Mouse (Mus musculus): ENCODE measurements around the gene Slc19a3. TPM values are rescaled to one million over a fixed set of nuclear protein-coding genes. Genes with fewer than 3 reads are reported as not detected.

Gene Slc19a3
- total and polyA plus RNA-seq, 3 experiments, result 0.46 to 3.1 (median 1.3) TPM

DNA sequence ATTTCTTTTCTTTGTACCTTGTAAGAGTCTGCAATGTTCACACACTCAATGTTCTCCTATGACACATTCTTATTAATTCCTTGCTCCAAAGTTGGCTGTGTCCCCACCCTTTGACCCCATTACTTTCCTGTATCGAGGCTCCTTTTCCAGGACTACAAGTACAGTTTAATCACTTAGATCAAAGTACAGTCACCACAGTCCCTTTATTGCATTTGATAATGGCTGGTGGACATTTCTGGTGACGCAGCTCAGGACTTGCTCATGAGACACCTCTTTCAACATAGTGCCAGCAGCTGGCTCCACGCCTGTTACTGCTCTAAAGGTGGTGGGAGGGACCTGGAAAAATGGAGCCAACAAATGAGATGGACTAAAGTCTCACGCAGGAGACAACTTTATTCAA lies 47.2 kb downstream of the Slc19a3 start:
- in situ Hi-C loops (cut with MboI; ENCODE audit: low pct_ligation_motif_present, low pct_unique_long_range_greater_than_20kb, low sequenced_read_pairs), result no loop called here
- Histone ChIP-seq H3K9ac (ENCODE audit: insufficient read depth, low read depth) (no peak overlapping the region), H3K27ac (ENCODE audit: insufficient read depth, low read depth) (no peak overlapping the region), H3K4me2 (ENCODE audit: insufficient read depth, low read depth, poor library complexity, severe bottlenecking) (no peak overlapping the region), H3K36me3 (replicated peaks in 1 of 2; ENCODE audit: control insufficient read depth in 1 of 2, insufficient read depth in 1 of 2, low read length in 1 of 2) (no peaks in the 10 kb centered on the region), H3K4me1 (ENCODE audit: control insufficient read depth in 1 of 2, insufficient read depth in 2 of 2) (peaks cover 0 to 8% of the 10 kb centered on the region in 2 experiments; a peak in 1 of 4 replicates), H3K4me3 (replicated peaks in 1 of 3; ENCODE audit: low read depth in 2 of 3, low read length in 2 of 3, poor library complexity in 1 of 3) (no peak overlapping the region), H3K79me2 (replicated peaks; ENCODE audit: control insufficient read depth, extremely low read depth, insufficient read depth, poor library complexity, severe bottlenecking) (no peaks in the 10 kb centered on the region), H3K27me3 (replicated peaks) (no peaks in the 10 kb centered on the region), H3K9me3 (replicated peaks; ENCODE audit: low read length) (no peaks in the 10 kb centered on the region)
- dilution Hi-C loops (cut with MboI; ENCODE audit: extremely low pct_ligation_motif_present, extremely low pct_unique_long_range_greater_than_20kb, low sequenced_read_pairs), result no loop called here
- TF ChIP-seq MAX (IDR thresholded peaks at IDR 0.05; ENCODE audit: low read length), result no peak
- TF ChIP-seq TCF12 (IDR thresholded peaks at IDR 0.05; ENCODE audit: low read depth, low read length), result no peak
- TF ChIP-seq EP300 (IDR thresholded peaks at IDR 0.05; ENCODE audit: low read length), result no peak
- no peak for TF ChIP-seq UBTF (IDR thresholded peaks at IDR 0.05; ENCODE audit: low read depth, low read length)
- no peak for TF ChIP-seq TBP (conservative IDR thresholded peaks at IDR 0.05; ENCODE audit: low read depth, low read length)
- TF ChIP-seq USF2 (conservative IDR thresholded peaks at IDR 0.05; ENCODE audit: low read depth, low read length), result no peak
- TF ChIP-seq MAFK (IDR thresholded peaks at IDR 0.05; ENCODE audit: insufficient replicate concordance, low read length), result no peak
- TF ChIP-seq GABPA (IDR thresholded peaks at IDR 0.05; ENCODE audit: insufficient replicate concordance, low read depth, low read length), result no peak
- TF ChIP-seq JUN (IDR thresholded peaks at IDR 0.05; ENCODE audit: insufficient read depth, low read depth, low read length), result no peak
- no peak for DNase-seq (ENCODE audit: extremely low read depth)

DNA sequence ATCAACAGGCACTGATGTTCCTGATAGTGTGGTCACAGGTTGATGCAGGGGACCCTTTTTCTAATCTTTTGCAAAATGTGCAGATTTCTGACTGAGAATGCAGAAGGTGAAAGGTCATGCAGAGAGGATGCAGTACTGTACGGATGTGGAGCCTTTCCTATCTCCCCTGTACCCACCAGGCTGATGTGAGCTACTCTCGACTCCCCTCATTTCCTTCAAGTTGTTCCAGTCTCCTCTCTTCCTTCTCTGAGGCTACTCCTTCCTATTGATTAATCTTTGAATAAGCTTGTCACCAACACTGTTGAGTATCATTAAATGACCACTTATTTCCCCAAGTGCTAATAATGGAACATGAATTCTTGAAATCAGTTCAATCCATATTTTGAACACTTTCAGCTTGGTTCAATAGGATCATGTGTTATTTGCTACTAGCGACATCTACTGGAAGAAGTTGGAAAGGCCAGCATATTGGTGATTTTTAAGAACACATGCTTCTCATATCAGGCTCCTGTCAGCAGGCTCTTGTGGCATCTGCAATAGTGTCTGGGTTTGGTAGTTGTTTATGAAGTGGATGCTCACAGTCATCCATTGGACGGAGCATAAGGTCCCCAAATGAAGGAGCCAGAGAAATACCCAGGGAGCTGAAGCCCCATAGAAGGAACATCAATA lies 50.6 kb downstream of the Slc19a3 start:
- Histone ChIP-seq H3K36me3 (replicated peaks in 1 of 2; ENCODE audit: control insufficient read depth in 1 of 2, insufficient read depth in 1 of 2, low read length in 1 of 2) (no peaks in the 10 kb centered on the region), H3K4me1 (ENCODE audit: control insufficient read depth in 1 of 2, insufficient read depth in 2 of 2) (peaks cover 0 to 11% of the 10 kb centered on the region in 2 experiments; a peak in 1 of 4 replicates), H3K9me3 (replicated peaks; ENCODE audit: low read length) (peaks cover 7% of the 10 kb centered on the region), H3K27me3 (replicated peaks) (no peaks in the 10 kb centered on the region), H3K27ac (ENCODE audit: insufficient read depth, low read depth) (no peak overlapping the region), H3K4me2 (ENCODE audit: insufficient read depth, low read depth, poor library complexity, severe bottlenecking) (no peak overlapping the region), H3K9ac (ENCODE audit: insufficient read depth, low read depth) (no peak overlapping the region), H3K4me3 (replicated peaks in 1 of 3; ENCODE audit: low read depth in 2 of 3, low read length in 2 of 3, poor library complexity in 1 of 3) (no peak overlapping the region), H3K79me2 (replicated peaks; ENCODE audit: control insufficient read depth, extremely low read depth, insufficient read depth, poor library complexity, severe bottlenecking) (no peaks in the 10 kb centered on the region)
- dilution Hi-C loops (cut with MboI; ENCODE audit: extremely low pct_ligation_motif_present, extremely low pct_unique_long_range_greater_than_20kb, low sequenced_read_pairs), result no loop called here
- DNase-seq (ENCODE audit: extremely low read depth), result peak; percentile 80
- in situ Hi-C loops (cut with MboI; ENCODE audit: low pct_ligation_motif_present, low pct_unique_long_range_greater_than_20kb, low sequenced_read_pairs), result loop anchor here (5.0 kb wide), 1 partner anchor 185 kb away; no protein-coding TSS in a partner anchor
- no peak; the same call in 1 of the 2 replicates for TF ChIP-seq JUND (conservative IDR thresholded peaks at IDR 0.05; ENCODE audit: low read depth, low read length)
- no peak for TF ChIP-seq TBP (conservative IDR thresholded peaks at IDR 0.05; ENCODE audit: low read depth, low read length)
- TF ChIP-seq POLR2A (IDR thresholded peaks at IDR 0.05; ENCODE audit: low read depth, low read length), result no peak
- TF ChIP-seq JUN (IDR thresholded peaks at IDR 0.05; ENCODE audit: insufficient read depth, low read depth, low read length), result no peak
- TF ChIP-seq USF1 (IDR thresholded peaks at IDR 0.05; ENCODE audit: low read depth, low read length), result no peak
- peak; percentile 79 for TF ChIP-seq ZC3H11A (IDR thresholded peaks at IDR 0.05; ENCODE audit: low read depth, low read length)
- no peak for TF ChIP-seq NRF1 (IDR thresholded peaks at IDR 0.05; ENCODE audit: low read depth, low read length)
- TF ChIP-seq RAD21 (IDR thresholded peaks at IDR 0.05; ENCODE audit: low read depth, low read length), result peak; percentile 92
- TF ChIP-seq POLR2AphosphoS2 (IDR thresholded peaks at IDR 0.05; ENCODE audit: low read depth, low read length), result no peak
- no peak for TF ChIP-seq ZKSCAN1 (IDR thresholded peaks at IDR 0.05; ENCODE audit: borderline replicate concordance, low read depth, low read length)
- TF ChIP-seq CHD2 (IDR thresholded peaks at IDR 0.05; ENCODE audit: low read length), result no peak
- no peak for TF ChIP-seq PAX5 (IDR thresholded peaks at IDR 0.05; ENCODE audit: low read length)
- TF ChIP-seq RCOR1 (conservative IDR thresholded peaks at IDR 0.05; ENCODE audit: low read depth, low read length), result no peak
- TF ChIP-seq ETS1 (conservative IDR thresholded peaks at IDR 0.05; ENCODE audit: low read depth, low read length), result no peak
- no peak for TF ChIP-seq GABPA (IDR thresholded peaks at IDR 0.05; ENCODE audit: insufficient replicate concordance, low read depth, low read length)
- TF ChIP-seq MAZ (IDR thresholded peaks at IDR 0.05; ENCODE audit: low read depth, low read length), result no peak
- no peak for TF ChIP-seq BHLHE40 (IDR thresholded peaks at IDR 0.05; ENCODE audit: low read depth, low read length)
- TF ChIP-seq KAT2A (IDR thresholded peaks at IDR 0.05; ENCODE audit: insufficient replicate concordance, low read length), result no peak
- peak; percentile 91 for TF ChIP-seq SMC3 (IDR thresholded peaks at IDR 0.05; ENCODE audit: low read depth, low read length)
- TF ChIP-seq CHD1 (IDR thresholded peaks at IDR 0.05; ENCODE audit: low read depth, low read length), result no peak
- no peak for TF ChIP-seq TCF12 (IDR thresholded peaks at IDR 0.05; ENCODE audit: low read depth, low read length)
- no peak for TF ChIP-seq ELF1 (IDR thresholded peaks at IDR 0.05; ENCODE audit: low read depth, low read length)
- peak; percentile 70 to 87 for TF ChIP-seq CTCF (conservative IDR thresholded peaks at IDR 0.05 in 1 of 2, IDR thresholded peaks at IDR 0.05 in 1 of 2; ENCODE audit: low read depth in 2 of 2, low read length in 2 of 2)
- TF ChIP-seq MYC (IDR thresholded peaks at IDR 0.05; ENCODE audit: low read depth, low read length), result peak; percentile 84
- no peak for TF ChIP-seq USF2 (conservative IDR thresholded peaks at IDR 0.05; ENCODE audit: low read depth, low read length)
- TF ChIP-seq E2F4 (IDR thresholded peaks at IDR 0.05; ENCODE audit: insufficient replicate concordance, low read depth, low read length), result no peak
- no peak for TF ChIP-seq MEF2A (IDR thresholded peaks at IDR 0.05; ENCODE audit: borderline replicate concordance, low read depth, low read length)
- peak; percentile 46; the same call in 1 of the 2 replicates for TF ChIP-seq SIN3A (IDR thresholded peaks at IDR 0.05; ENCODE audit: low read length)
